Mouse (Mus musculus): ENCODE data around the gene Zfp583. TPM values are rescaled to one million over a fixed set of nuclear protein-coding genes. Genes with fewer than 3 reads are reported as not detected.
"Not testable (repeated sequence)": the region's sequence is repeated elsewhere in the genome, so short reads cannot be mapped to it uniquely, and the experiment has no call there.

The Zfp583 gene
- polyA plus RNA-seq (2016; fragmentation: Nextera tagmentation; extraction: Ambion mirVana), result 6.8 and 7.2 TPM in 2 replicates

GRCm38 (mm10) chr7:6331233-6331956, at the start of gene Zfp583:
Zfp583 (minus strand) TSS chr7:6331285.
- Histone ChIP-seq H3K36me3 (0 out of 2 replicates have a peak, but pooled peaks cover 18% of the 10 kb centered on the region), H3K9me3 (peaks cover 7% of the 10 kb centered on the region; the same call in 1 of the 2 replicates), H3K27ac (peak within 1 kb of the TSS; percentile 92), H3K4me3 (peak within 1 kb of the TSS; percentile 63), H3K4me1 (replicated peaks) (peaks cover 11% of the 10 kb centered on the region; the same call in 1 of the 2 replicates), H3K27me3 (ENCODE audit: insufficient read depth, poor library complexity, severe bottlenecking) (no peaks in the 10 kb centered on the region)
- peak; percentile 87 for DNase-seq (ENCODE audit: low spot score)
- WGBS, result 5% methylated on average over 31 of the region's 31 CpGs

GRCm38 (mm10) chr7:6378441-6378840, 47.4 kb upstream of the Zfp583 start:
- WGBS, result 87% methylated on average over 8 of the region's 8 CpGs
- peaks cover 6% of the 10 kb centered on the region; the same call in 1 of the 2 replicates for H3K36me3 ChIP-seq
- H3K27me3 ChIP-seq (ENCODE audit: insufficient read depth, poor library complexity, severe bottlenecking), result no peaks in the 10 kb centered on the region
- H3K4me1 ChIP-seq (replicated peaks), result peaks cover 11% of the 10 kb centered on the region
- no peaks in the 10 kb centered on the region for H3K9me3 ChIP-seq
- DNase-seq (ENCODE audit: low spot score), result no peak
- H3K27ac ChIP-seq, result no peak overlapping the region
- no peak overlapping the region for H3K4me3 ChIP-seq

- Histone ChIP-seq H3K36me3 (no peaks in the 10 kb centered on the region), H3K27me3 (ENCODE audit: insufficient read depth, poor library complexity, severe bottlenecking) (no peaks in the 10 kb centered on the region), H3K27ac (no peak overlapping the region), H3K9me3 (no peaks in the 10 kb centered on the region), H3K4me3 (no peak overlapping the region), H3K4me1 (replicated peaks) (no peaks in the 10 kb centered on the region)
- no peak for DNase-seq (ENCODE audit: low spot score)
- WGBS, result 89% methylated on average over 3 of the region's 3 CpGs
Observed at GRCm38 (mm10) chr7:6372993-6373392, 41.9 kb upstream of the Zfp583 start.

GRCm38 (mm10) chr7:6369460-6369859, 38.4 kb upstream of the Zfp583 start:
- Histone ChIP-seq H3K36me3 (no peaks in the 10 kb centered on the region), H3K27me3 (ENCODE audit: insufficient read depth, poor library complexity, severe bottlenecking) (no peaks in the 10 kb centered on the region), H3K27ac (no peak overlapping the region), H3K9me3 (no peaks in the 10 kb centered on the region), H3K4me3 (no peak overlapping the region), H3K4me1 (replicated peaks) (no peaks in the 10 kb centered on the region)
- no peak for DNase-seq (ENCODE audit: low spot score)
- 85% methylated on average over 3 of the region's 3 CpGs for WGBS

GRCm38 (mm10) chr7:6368146-6368545, 37.1 kb upstream of the Zfp583 start:
- 75% methylated on average over 5 of the region's 5 CpGs for WGBS
- not testable (repeated sequence) for H3K27ac ChIP-seq; DNase-seq (ENCODE audit: low spot score); H3K36me3 ChIP-seq; H3K4me3 ChIP-seq; H3K4me1 ChIP-seq (replicated peaks); H3K27me3 ChIP-seq (ENCODE audit: insufficient read depth, poor library complexity, severe bottlenecking); H3K9me3 ChIP-seq

- peaks cover 7% of the 10 kb centered on the region for H3K4me1 ChIP-seq (replicated peaks)
- no peaks in the 10 kb centered on the region for H3K9me3 ChIP-seq
- no peak overlapping the region for H3K27ac ChIP-seq
- H3K36me3 ChIP-seq, result no peaks in the 10 kb centered on the region
- 87% methylated on average over 5 of the region's 5 CpGs for WGBS
- no peak for DNase-seq (ENCODE audit: low spot score)
- no peaks in the 10 kb centered on the region for H3K27me3 ChIP-seq (ENCODE audit: insufficient read depth, poor library complexity, severe bottlenecking)
- no peak overlapping the region for H3K4me3 ChIP-seq
Observed at GRCm38 (mm10) chr7:6367185-6367584, 36.1 kb upstream of the Zfp583 start.

- H3K27me3 ChIP-seq (ENCODE audit: insufficient read depth, poor library complexity, severe bottlenecking), result no peaks in the 10 kb centered on the region
- no peak overlapping the region for H3K27ac ChIP-seq
- WGBS, result 77% methylated on average over 1 of the region's 1 CpGs
- H3K4me3 ChIP-seq, result no peak overlapping the region
- H3K36me3 ChIP-seq, result no peaks in the 10 kb centered on the region
- no peaks in the 10 kb centered on the region for H3K9me3 ChIP-seq
- H3K4me1 ChIP-seq (replicated peaks), result peaks cover 16% of the 10 kb centered on the region
- DNase-seq (ENCODE audit: low spot score), result no peak
Observed at GRCm38 (mm10) chr7:6364761-6365160, 33.7 kb upstream of the Zfp583 start.

GRCm38 (mm10) chr7:6363047-6363488, 32.0 kb upstream of the Zfp583 start, which contains the start of gene Zfp78:
Zfp78 (plus strand) TSS chr7:6363280.
- DNase-seq (ENCODE audit: low spot score), result peak; percentile 90
- under 1% methylated on average over 23 of the region's 23 CpGs for WGBS
- Histone ChIP-seq H3K4me1 (replicated peaks) (peaks cover 16% of the 10 kb centered on the region), H3K4me3 (peak within 1 kb of the TSS; percentile 59), H3K27me3 (ENCODE audit: insufficient read depth, poor library complexity, severe bottlenecking) (no peaks in the 10 kb centered on the region), H3K27ac (peak within 1 kb of the TSS; percentile 90), H3K36me3 (no peaks in the 10 kb centered on the region), H3K9me3 (no peaks in the 10 kb centered on the region)

- peak; percentile 98 for DNase-seq (ENCODE audit: low spot score)
- Histone ChIP-seq H3K4me3 (peak overlapping the region; percentile 59), H3K9me3 (no peaks in the 10 kb centered on the region), H3K36me3 (no peaks in the 10 kb centered on the region), H3K4me1 (replicated peaks) (peaks cover 16% of the 10 kb centered on the region), H3K27me3 (ENCODE audit: insufficient read depth, poor library complexity, severe bottlenecking) (no peaks in the 10 kb centered on the region), H3K27ac (peak overlapping the region; percentile 90)
- under 1% methylated on average over 38 of the region's 38 CpGs for WGBS
Observed at GRCm38 (mm10) chr7:6362268-6363046, 31.4 kb upstream of the Zfp583 start.

GRCm38 (mm10) chr7:6361756-6362155, 30.7 kb upstream of the Zfp583 start:
- Histone ChIP-seq H3K36me3 (no peaks in the 10 kb centered on the region), H3K4me3 (peak overlapping the region; percentile 59), H3K4me1 (replicated peaks) (peaks cover 16% of the 10 kb centered on the region), H3K9me3 (no peaks in the 10 kb centered on the region), H3K27me3 (ENCODE audit: insufficient read depth, poor library complexity, severe bottlenecking) (no peaks in the 10 kb centered on the region), H3K27ac (peak overlapping the region; percentile 90)
- WGBS, result 30% methylated on average over 7 of the region's 7 CpGs
- no peak for DNase-seq (ENCODE audit: low spot score)

- Histone ChIP-seq H3K27me3 (ENCODE audit: insufficient read depth, poor library complexity, severe bottlenecking) (no peaks in the 10 kb centered on the region), H3K36me3 (no peaks in the 10 kb centered on the region), H3K4me1 (replicated peaks) (peaks cover 16% of the 10 kb centered on the region), H3K4me3 (no peak overlapping the region), H3K9me3 (no peaks in the 10 kb centered on the region), H3K27ac (no peak overlapping the region)
- no peak for DNase-seq (ENCODE audit: low spot score)
- WGBS, result 11% methylated on average over 9 of the region's 9 CpGs
Observed at GRCm38 (mm10) chr7:6360477-6361060, 29.5 kb upstream of the Zfp583 start.

- 51% methylated on average over 10 of the region's 10 CpGs for WGBS
- Histone ChIP-seq H3K27ac (no peak overlapping the region), H3K36me3 (peaks cover 6% of the 10 kb centered on the region), H3K4me1 (replicated peaks) (peaks cover 16% of the 10 kb centered on the region), H3K27me3 (ENCODE audit: insufficient read depth, poor library complexity, severe bottlenecking) (no peaks in the 10 kb centered on the region), H3K4me3 (no peak overlapping the region), H3K9me3 (no peaks in the 10 kb centered on the region)
- DNase-seq (ENCODE audit: low spot score), result no peak
Observed at GRCm38 (mm10) chr7:6358937-6359590, 28.0 kb upstream of the Zfp583 start.
